Mouse (Mus musculus): ENCODE data around the gene Ctsz. TPM values are rescaled to one million over a fixed set of nuclear protein-coding genes. Genes with fewer than 3 reads are reported as not detected.

The Ctsz gene
- total RNA-seq, 2 experiments from 2014 or later, result 29.8 to 30.8 TPM

- no peak for DNase-seq (ENCODE audit: low spot score)
- intact Hi-C loops (cut with DNase I), result no loop called here
These were observed 4.2 kb upstream of the Ctsz start for GRCm38 (mm10) chr2:174443046-174443445.

- intact Hi-C loops (cut with DNase I), result no loop called here
- no peak for DNase-seq (ENCODE audit: low spot score)
These were observed 3.6 kb upstream of the Ctsz start for GRCm38 (mm10) chr2:174442460-174442859.

GRCm38 (mm10) chr2:174441898-174442297 lies 3.1 kb upstream of the Ctsz start:
- intact Hi-C loops (cut with DNase I), result no loop called here

GRCm38 (mm10) chr2:174439961-174440360 lies 1.1 kb upstream of the Ctsz start:
- DNase-seq (ENCODE audit: low spot score), result no peak
- intact Hi-C loops (cut with DNase I), result no loop called here

More at GRCm38 (mm10) chr2:174441898-174442297, 3.1 kb upstream of the Ctsz start:
- DNase-seq (ENCODE audit: low spot score), result no peak

GRCm38 (mm10) chr2:174439450-174439838 lies 605 bp upstream of the Ctsz start:
- no peak for DNase-seq (ENCODE audit: low spot score)
- intact Hi-C loops (cut with DNase I), result no loop called here

- intact Hi-C loops (cut with DNase I), result no loop called here
- DNase-seq (ENCODE audit: low spot score), result no peak
These were observed 658 bp downstream of the Ctsz start for GRCm38 (mm10) chr2:174438181-174438580.

- intact Hi-C loops (cut with DNase I), result no loop called here
- no peak for DNase-seq (ENCODE audit: low spot score)
These were observed 1.2 kb downstream of the Ctsz start for GRCm38 (mm10) chr2:174437697-174437982.

- intact Hi-C loops (cut with DNase I), result no loop called here
- DNase-seq (ENCODE audit: low spot score), result no peak
These were observed 1.7 kb downstream of the Ctsz start for GRCm38 (mm10) chr2:174436916-174437696.

GRCm38 (mm10) chr2:174436076-174436701 lies 2.6 kb downstream of the Ctsz start:
- intact Hi-C loops (cut with DNase I), result no loop called here
- DNase-seq (ENCODE audit: low spot score), result no peak

- intact Hi-C loops (cut with DNase I), result no loop called here
- DNase-seq (ENCODE audit: low spot score), result no peak
These were observed 3.9 kb downstream of the Ctsz start for GRCm38 (mm10) chr2:174434943-174435342.

GRCm38 (mm10) chr2:174428996-174429591 lies 9.7 kb downstream of the Ctsz start:
- DNase-seq (ENCODE audit: low spot score), result no peak
- intact Hi-C loops (cut with DNase I), result no loop called here

- intact Hi-C loops (cut with DNase I), result no loop called here
- no peak for DNase-seq (ENCODE audit: low spot score)
These were observed 10.6 kb downstream of the Ctsz start for GRCm38 (mm10) chr2:174428076-174428835.

GRCm38 (mm10) chr2:174426856-174427255 lies 12.0 kb downstream of the Ctsz start:
- DNase-seq (ENCODE audit: low spot score), result no peak
- intact Hi-C loops (cut with DNase I), result no loop called here

- intact Hi-C loops (cut with DNase I), result no loop called here
- no peak for DNase-seq (ENCODE audit: low spot score)
These were observed 14.3 kb downstream of the Ctsz start for GRCm38 (mm10) chr2:174424301-174425085.

- no peak for DNase-seq (ENCODE audit: low spot score)
- intact Hi-C loops (cut with DNase I), result no loop called here
These were observed 17.7 kb downstream of the Ctsz start for GRCm38 (mm10) chr2:174421107-174421506.

- peak; percentile 86 for DNase-seq (ENCODE audit: low spot score)
- intact Hi-C loops (cut with DNase I), result loop anchor here (5.0 kb wide), 2 partner anchors 89 to 256 kb away; no protein-coding TSS in a partner anchor
These were observed 23.0 kb downstream of the Ctsz start, which contains the start of gene Nelfcd for GRCm38 (mm10) chr2:174415731-174416310. Gene Nelfcd (plus strand): TSS chr2:174415804.

- no peak for DNase-seq (ENCODE audit: low spot score)
- intact Hi-C loops (cut with DNase I), result loop anchor here (5.0 kb wide), 2 partner anchors 88 to 257 kb away; no protein-coding TSS in a partner anchor
These were observed 23.7 kb downstream of the Ctsz start for GRCm38 (mm10) chr2:174415001-174415730.

- intact Hi-C loops (cut with DNase I), result no loop called here
- no peak for DNase-seq (ENCODE audit: low spot score)
These were observed 25.7 kb downstream of the Ctsz start for GRCm38 (mm10) chr2:174413127-174413526.

GRCm38 (mm10) chr2:174410222-174410621 lies 28.6 kb downstream of the Ctsz start:
- no peak for DNase-seq (ENCODE audit: low spot score)
- intact Hi-C loops (cut with DNase I), result no loop called here

Data from heart, postnatal 25 days (tissue).